Mouse (Mus musculus) liver, adult 2 months (tissue): Measurements from ENCODE around the gene Rap2a.

Experiments used
- CTCF ChIP-seq: fragments of 200-500 bp; IDR thresholded peaks from 2 replicates; pipeline ENCODE4 v1.5.1; 2011; ENCODE audit warnings: low read depth, low read length, control low read depth
- POLR2A ChIP-seq: fragments of 200-500 bp; IDR thresholded peaks from 2 replicates; pipeline ENCODE4 v1.6.1; 2011; ENCODE audit warnings: low read length, control low read depth; ENCODE audit not compliant: insufficient read depth; ENCODE audit errors: extremely low read depth

- TF ChIP-seq CTCF (no peak), POLR2A (no peak)
Measured at GRCm38 (mm10) chr14:120508566-120509365, 30.5 kb downstream of the Rap2a start.
